Mouse (Mus musculus): ENCODE results near the gene Gm9513.

Gm9513 gene

DNA sequence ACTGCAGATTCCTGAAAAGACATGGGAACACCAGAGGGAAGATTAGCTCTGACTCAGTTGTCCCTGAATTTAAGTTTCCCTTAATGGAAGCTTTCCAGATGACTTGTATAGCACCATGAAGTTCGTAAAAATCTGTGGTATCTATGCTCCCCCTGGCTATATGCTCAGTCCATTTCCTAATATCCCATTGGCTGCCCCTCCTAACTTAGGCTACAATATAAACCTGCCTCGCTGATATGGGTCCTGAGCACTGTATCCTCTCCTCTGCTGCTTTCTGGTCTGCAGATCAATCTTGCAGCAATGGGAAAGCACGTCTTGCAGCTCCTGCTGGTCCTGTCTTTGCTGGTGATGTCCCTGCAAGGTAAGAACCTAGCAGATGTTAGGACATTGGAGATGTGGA is at the start of gene Gm9513:
TSS of gene Gm9513 (plus strand) at position 301 of the 400 bp plus-strand sequence.
- no peak for DNase-seq (ENCODE audit: low read depth, low spot score)

DNA sequence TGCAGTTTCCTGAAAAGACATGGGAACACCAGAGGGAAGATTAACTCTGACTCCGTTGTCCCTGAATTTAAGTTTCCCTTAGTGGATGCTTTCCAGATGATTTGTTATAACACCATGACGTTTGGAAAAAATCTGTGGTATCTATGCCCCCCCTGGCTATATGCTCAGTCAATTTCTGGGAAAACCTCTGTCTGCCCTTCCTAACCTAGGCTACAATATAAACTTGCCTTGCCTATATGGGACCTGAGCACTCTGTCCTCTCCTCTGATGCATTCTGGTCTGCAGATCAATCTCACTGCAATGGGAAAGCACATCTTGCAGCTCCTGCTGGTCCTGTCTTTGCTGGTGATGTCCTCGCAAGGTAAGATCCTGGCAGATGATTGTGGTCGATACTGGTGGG is 43.9 kb upstream of the Gm9513 start, which contains the start of gene Gm7257:
TSS of gene Gm7257 (plus strand) at position 301 of the 400 bp plus-strand sequence.
- DNase-seq (ENCODE audit: low read depth, low spot score) = no peak

DNA sequence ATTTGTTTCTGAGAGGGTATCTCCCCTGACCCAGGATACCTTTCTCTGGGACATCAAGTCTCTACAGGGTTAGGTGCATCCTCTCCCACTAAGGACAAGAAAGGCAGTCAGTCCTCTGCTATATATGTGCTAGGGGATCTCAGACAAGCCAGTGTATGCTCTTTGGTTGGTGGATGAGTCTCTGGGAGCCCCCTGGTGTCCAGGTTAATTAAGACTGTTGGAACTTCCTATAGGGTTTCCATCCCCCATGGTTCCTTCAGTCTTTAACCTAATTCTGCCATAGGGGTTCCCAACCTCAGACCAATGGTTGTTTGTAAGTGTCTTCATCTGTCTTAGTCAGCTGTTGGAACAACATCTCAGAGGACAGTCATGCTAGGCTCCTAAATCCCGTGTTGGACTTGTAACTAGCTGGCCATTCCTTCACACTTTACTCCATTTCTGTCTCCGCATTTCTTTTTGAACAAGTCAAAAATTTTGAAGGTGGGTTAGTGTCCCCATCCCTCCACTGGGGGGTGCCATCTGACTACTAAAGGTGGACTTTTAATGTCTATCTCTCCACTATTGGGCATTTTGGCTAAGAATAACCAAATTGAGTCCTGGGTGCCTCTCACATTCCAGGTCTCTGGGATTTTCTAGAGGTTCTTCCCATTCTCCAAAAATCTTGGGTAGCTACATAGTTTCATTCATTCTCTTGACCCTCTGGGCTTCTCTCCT is 40.2 kb upstream of the Gm9513 start:
- DNase-seq (ENCODE audit: low read depth, low spot score) = no peak

DNA sequence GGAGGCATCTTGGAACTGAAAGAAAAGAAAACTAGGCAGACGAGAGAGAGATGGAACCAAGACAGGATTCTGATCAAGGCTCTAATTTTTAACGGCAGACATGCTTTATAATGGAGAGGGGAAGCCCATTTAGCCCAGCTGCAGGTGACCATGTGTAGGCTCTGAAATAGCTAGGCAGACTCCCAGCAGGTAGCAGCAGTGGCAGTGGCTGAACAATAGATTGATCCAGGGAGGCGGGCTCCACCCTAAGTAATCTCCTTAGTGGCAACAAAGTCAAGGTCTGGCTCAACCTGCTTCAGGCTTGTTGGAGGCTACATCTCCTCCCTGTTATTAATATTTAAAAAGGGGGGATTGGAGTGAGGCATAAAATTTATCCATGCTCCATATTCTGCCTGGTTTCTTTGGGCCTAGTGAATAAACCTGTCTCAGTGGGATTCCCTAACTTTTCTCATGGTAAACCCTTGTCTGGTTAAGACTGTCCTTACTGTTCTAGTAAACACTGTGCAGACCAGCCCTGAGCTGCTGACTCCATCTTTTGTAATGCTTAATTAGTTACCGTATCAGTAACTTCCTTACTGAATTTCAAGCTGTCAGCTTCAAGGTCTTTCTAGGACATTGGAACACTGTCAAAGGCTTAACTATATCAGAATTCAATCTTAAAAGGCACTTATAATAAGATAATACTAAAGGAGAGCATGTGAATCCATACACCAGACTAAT is 19.2 kb downstream of the Gm9513 start:
- no peak for DNase-seq (ENCODE audit: low read depth, low spot score)

DNA sequence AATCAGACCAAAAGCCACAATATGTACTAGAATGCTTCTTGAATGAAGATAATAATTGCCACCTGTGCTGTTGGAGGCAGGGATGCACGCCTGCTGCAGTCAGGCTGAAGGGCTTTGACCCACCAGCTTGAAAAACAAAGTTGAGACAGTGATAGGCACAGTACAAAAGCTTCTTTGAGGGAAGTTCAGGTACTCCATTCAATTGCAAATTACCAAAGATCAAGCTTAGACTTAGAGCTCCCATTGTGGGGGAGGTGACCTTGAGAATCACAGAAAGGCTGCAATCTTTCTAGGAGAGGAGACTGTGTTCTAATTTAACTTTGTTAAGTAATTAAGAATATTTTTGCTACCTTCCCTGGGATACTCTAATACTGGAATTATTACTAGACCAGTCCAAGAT is 20.4 kb downstream of the Gm9513 start:
- DNase-seq (ENCODE audit: low read depth, low spot score) = no peak

DNA sequence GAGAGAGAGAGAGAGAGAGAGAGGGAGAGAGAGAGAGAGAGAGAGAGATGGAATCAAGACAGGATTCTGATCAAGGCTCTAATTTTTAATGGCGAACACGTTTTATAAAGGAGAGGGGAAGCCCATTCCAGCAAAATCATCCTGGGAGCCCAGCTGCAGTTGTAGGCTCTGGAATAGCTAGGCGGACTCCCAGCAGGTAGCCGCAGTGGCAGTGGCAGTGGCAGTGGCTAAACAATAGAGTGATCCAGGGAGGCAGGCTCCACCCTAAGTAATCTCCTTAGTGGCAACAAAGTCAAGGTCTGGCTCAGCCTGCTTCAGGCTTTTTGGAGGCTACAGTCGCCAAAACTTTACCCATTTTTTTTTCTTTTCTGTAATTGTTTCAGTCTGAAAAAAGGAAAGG is 28.8 kb downstream of the Gm9513 start:
- DNase-seq (ENCODE audit: low read depth, low spot score) = no peak
